Mouse (Mus musculus): Measurements from ENCODE around the gene Atp6v0b. TPM values are rescaled to one million over a fixed set of nuclear protein-coding genes. Genes with fewer than 3 reads are reported as not detected.

Atp6v0b gene
- polyA plus RNA-seq, 1 experiment from 2014 or later = 492 TPM

- Histone ChIP-seq H3K36me3 (peaks cover 70% of the 10 kb centered on the region), H3K27me3 (no peaks in the 10 kb centered on the region)
These were observed 17.6 kb upstream of the Atp6v0b start for GRCm38 (mm10) chr4:117904761-117905160.

GRCm38 (mm10) chr4:117904094-117904493 lies 17.0 kb upstream of the Atp6v0b start:
- H3K4me1 ChIP-seq (replicated peaks) = peaks cover 23% of the 10 kb centered on the region
- H3K4me3 ChIP-seq = no peak overlapping the region
- no peak overlapping the region for H3K27ac ChIP-seq
- H3K4me2 ChIP-seq = no peak overlapping the region
- no peaks in the 10 kb centered on the region for H3K27me3 ChIP-seq
- no peak for ATAC-seq (ENCODE audit: low FRiP score)
- no peaks in the 10 kb centered on the region for H3K9me3 ChIP-seq
- H3K9ac ChIP-seq = no peak overlapping the region
- peaks cover 77% of the 10 kb centered on the region for H3K36me3 ChIP-seq
- WGBS = 93% methylated on average over 10 of the region's 10 CpGs

More at GRCm38 (mm10) chr4:117904761-117905160, 17.6 kb upstream of the Atp6v0b start:
- WGBS = 95% methylated on average over 8 of the region's 8 CpGs
- no peak overlapping the region for H3K9ac ChIP-seq
- ATAC-seq (ENCODE audit: low FRiP score) = no peak
- peaks cover 30% of the 10 kb centered on the region for H3K4me1 ChIP-seq (replicated peaks)
- H3K4me3 ChIP-seq = no peak overlapping the region
- H3K9me3 ChIP-seq = no peaks in the 10 kb centered on the region
- no peak overlapping the region for H3K27ac ChIP-seq
- no peak overlapping the region for H3K4me2 ChIP-seq

- Histone ChIP-seq H3K27me3 (no peaks in the 10 kb centered on the region), H3K4me1 (replicated peaks) (no peaks in the 10 kb centered on the region), H3K36me3 (peaks cover 92% of the 10 kb centered on the region), H3K9ac (no peak overlapping the region), H3K9me3 (no peaks in the 10 kb centered on the region), H3K27ac (no peak overlapping the region), H3K4me2 (no peak overlapping the region), H3K4me3 (no peak overlapping the region)
- no peak for ATAC-seq (ENCODE audit: low FRiP score)
- WGBS = 92% methylated on average over 3 of the region's 3 CpGs
These were observed 11.0 kb upstream of the Atp6v0b start for GRCm38 (mm10) chr4:117898111-117898510.

DNA sequence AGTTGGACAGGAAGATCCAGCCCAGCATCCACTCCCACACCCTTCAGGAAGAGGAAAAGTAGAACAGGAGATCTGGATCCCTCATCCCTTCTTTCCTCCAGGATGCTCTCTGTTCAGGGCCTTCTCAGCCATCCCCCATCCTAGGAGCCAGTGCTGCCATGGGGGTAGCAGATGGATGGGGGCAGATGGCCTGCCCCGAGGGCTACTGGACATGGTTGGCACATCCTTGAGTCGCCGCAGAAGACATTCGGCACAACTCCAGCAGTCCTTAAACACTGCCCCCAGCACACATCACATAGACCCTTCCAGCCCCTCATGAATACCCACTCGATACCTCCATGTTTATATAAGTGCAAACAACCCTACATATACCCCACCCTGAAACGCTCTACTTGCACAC lies 8.9 kb upstream of the Atp6v0b start:
- Histone ChIP-seq H3K4me1 (replicated peaks) (peaks cover 5% of the 10 kb centered on the region), H3K9me3 (no peaks in the 10 kb centered on the region), H3K27ac (no peak overlapping the region), H3K9ac (no peak overlapping the region), H3K4me2 (no peak overlapping the region), H3K27me3 (no peaks in the 10 kb centered on the region), H3K36me3 (peaks cover 71% of the 10 kb centered on the region), H3K4me3 (no peak overlapping the region)
- no peak for ATAC-seq (ENCODE audit: low FRiP score)
- 94% methylated on average over 6 of the region's 6 CpGs for WGBS

DNA sequence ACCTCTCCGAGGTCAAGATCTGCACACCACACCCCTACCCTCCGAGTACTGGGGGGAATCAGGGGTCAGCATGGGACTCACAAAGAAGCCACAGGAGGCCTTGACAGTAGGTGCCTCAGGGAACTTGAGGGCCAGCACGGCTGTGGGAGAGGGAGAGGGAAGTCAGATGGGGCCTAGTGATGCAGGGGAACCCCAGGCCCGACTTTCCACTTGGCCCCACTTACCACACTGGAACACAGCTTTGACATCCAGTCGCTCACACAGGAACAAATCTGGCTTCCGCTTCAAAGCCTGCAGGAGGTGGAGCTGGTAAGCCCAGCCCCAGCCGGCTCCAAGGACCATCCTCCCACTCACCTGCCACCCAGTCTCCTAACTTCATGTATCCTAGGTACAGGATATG lies 8.2 kb upstream of the Atp6v0b start:
- Histone ChIP-seq H3K27ac (no peak overlapping the region), H3K36me3 (peaks cover 66% of the 10 kb centered on the region), H3K9me3 (no peaks in the 10 kb centered on the region), H3K27me3 (no peaks in the 10 kb centered on the region), H3K4me3 (no peak overlapping the region), H3K9ac (no peak overlapping the region), H3K4me2 (no peak overlapping the region), H3K4me1 (replicated peaks) (peaks cover 11% of the 10 kb centered on the region)
- no peak for ATAC-seq (ENCODE audit: low FRiP score)
- 83% methylated on average over 7 of the region's 7 CpGs for WGBS

- ATAC-seq (ENCODE audit: low FRiP score) = no peak
- H3K27ac ChIP-seq = no peak overlapping the region
- H3K9me3 ChIP-seq = no peaks in the 10 kb centered on the region
- H3K9ac ChIP-seq = no peak overlapping the region
- peaks cover 12% of the 10 kb centered on the region for H3K4me1 ChIP-seq (replicated peaks)
- H3K36me3 ChIP-seq = peaks cover 66% of the 10 kb centered on the region
- no peak overlapping the region for H3K4me3 ChIP-seq
- 94% methylated on average over 8 of the region's 8 CpGs for WGBS
- H3K27me3 ChIP-seq = no peaks in the 10 kb centered on the region
- H3K4me2 ChIP-seq = no peak overlapping the region
These were observed 7.5 kb upstream of the Atp6v0b start for GRCm38 (mm10) chr4:117894601-117895000.

DNA sequence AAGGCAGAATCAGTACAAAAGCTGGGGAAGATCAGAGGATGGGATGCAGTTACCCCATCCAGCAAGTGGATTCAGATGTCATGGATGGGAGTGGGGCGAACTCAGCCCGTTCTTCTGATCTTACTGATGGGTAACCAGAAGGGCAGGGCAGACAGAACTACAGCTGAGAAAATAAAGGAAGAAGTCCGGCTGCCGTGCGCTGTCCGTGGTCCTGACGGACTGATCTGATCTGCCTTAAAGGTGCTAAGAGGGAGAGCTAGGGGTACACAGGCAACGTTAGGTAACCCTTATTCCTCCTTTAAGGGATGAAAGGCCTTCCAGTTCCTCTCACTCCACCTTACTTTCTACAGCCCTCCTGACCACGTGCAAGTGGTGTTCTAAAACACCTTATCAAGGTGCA lies 6.2 kb upstream of the Atp6v0b start:
- no peak overlapping the region for H3K4me3 ChIP-seq
- no peak overlapping the region for H3K4me2 ChIP-seq
- H3K36me3 ChIP-seq = peaks cover 60% of the 10 kb centered on the region
- 27% methylated on average over 9 of the region's 9 CpGs for WGBS
- peaks cover 12% of the 10 kb centered on the region for H3K4me1 ChIP-seq (replicated peaks)
- H3K27ac ChIP-seq = no peak overlapping the region
- ATAC-seq (ENCODE audit: low FRiP score) = no peak
- H3K9me3 ChIP-seq = no peaks in the 10 kb centered on the region
- H3K9ac ChIP-seq = no peak overlapping the region
- no peaks in the 10 kb centered on the region for H3K27me3 ChIP-seq

DNA sequence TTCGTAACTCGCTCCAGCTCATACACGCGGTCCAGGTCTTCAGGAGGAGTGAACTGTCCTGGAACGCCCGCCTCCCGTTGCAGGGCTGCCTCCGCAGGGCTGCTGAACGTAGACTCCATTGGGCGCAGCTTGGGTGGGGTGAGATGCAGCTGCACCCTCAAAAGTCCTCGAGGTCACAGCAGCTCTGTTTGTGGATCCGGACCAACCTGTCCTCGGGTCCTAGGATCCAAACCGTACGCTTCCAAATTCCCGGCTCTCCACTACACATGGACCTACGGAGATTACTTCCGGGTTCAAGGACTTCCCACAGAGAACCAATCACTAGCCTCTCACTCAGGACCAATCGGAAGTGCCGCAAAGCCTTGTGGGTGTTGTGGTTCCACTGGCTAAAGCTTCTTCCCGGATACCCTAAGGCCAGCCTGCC lies 4.6 kb upstream of the Atp6v0b start, which contains the start of gene Dph2:
Dph2 (minus strand) TSS at position 295 of the 424 bp plus-strand sequence.
- peak; percentile 83 for ATAC-seq (ENCODE audit: low FRiP score)
- H3K9me3 ChIP-seq = no peaks in the 10 kb centered on the region

DNA sequence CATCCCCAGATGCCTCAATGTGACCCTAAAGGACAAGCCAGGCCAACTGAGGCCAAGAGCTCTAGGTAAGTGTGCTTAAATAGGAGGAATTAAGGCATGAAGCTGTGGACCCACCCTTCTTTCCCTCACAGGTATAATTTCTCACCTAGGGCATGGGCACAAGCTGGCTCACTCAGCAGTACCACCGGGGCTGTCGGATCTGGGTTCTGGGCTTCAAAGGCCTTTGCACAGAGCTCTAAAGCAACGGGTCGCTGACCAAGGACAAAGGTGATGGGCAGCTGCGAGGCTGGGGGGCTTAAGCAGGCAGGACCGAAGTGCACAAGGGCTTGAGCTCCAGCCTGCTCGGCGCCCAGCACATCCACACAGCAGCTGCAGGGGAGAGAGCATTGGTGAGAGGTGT lies 3.6 kb upstream of the Atp6v0b start:
- Histone ChIP-seq H3K9ac (no peak overlapping the region), H3K4me2 (peak overlapping the region; percentile 92), H3K27me3 (no peaks in the 10 kb centered on the region), H3K4me3 (peak overlapping the region; percentile 73), H3K9me3 (no peaks in the 10 kb centered on the region), H3K4me1 (replicated peaks) (peaks cover 28% of the 10 kb centered on the region), H3K36me3 (peaks cover 39% of the 10 kb centered on the region), H3K27ac (no peak overlapping the region)
- ATAC-seq (ENCODE audit: low FRiP score) = no peak
- WGBS = 60% methylated on average over 8 of the region's 8 CpGs

More for the DNA sequence above, 4.6 kb upstream of the Atp6v0b start, which contains the start of gene Dph2:
- H3K27me3 ChIP-seq = no peaks in the 10 kb centered on the region
- under 1% methylated on average over 21 of the region's 21 CpGs for WGBS
- H3K27ac ChIP-seq = no peak within 1 kb of the TSS
- H3K9ac ChIP-seq = peak within 1 kb of the TSS; percentile 71
- peaks cover 45% of the 10 kb centered on the region for H3K36me3 ChIP-seq
- H3K4me3 ChIP-seq = peak within 1 kb of the TSS; percentile 73
- peak within 1 kb of the TSS; percentile 92 for H3K4me2 ChIP-seq
- H3K4me1 ChIP-seq (replicated peaks) = peaks cover 18% of the 10 kb centered on the region

DNA sequence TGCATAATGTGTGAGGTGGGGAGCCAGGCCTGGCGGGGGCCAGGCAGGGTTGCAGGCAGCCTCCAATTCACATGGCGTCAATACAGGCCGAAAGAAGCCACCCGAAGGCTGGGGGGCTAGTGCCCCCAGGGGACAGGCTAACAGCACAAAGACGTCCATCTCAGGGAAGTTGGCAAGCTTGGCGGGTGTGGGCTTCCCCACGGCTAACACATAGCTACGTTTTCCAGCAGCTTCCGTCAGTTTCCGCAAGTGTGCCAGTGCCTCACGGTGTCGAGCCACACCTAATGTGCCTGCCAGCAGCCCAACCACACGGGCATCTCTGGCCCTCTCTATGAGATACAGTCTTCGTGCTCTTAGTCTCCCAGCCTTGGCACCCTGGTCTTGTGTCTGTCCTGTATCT lies 2.9 kb upstream of the Atp6v0b start:
- no peak for ATAC-seq (ENCODE audit: low FRiP score)
- H3K4me3 ChIP-seq = 0 out of 2 replicates have a peak overlapping the region, but pooled peaks have one; percentile 73
- H3K27ac ChIP-seq = no peak overlapping the region
- 94% methylated on average over 14 of the region's 14 CpGs for WGBS
- H3K36me3 ChIP-seq = peaks cover 39% of the 10 kb centered on the region
- H3K9me3 ChIP-seq = no peaks in the 10 kb centered on the region
- no peaks in the 10 kb centered on the region for H3K27me3 ChIP-seq
- H3K9ac ChIP-seq = no peak overlapping the region
- H3K4me2 ChIP-seq = no peak overlapping the region
- peaks cover 33% of the 10 kb centered on the region for H3K4me1 ChIP-seq (replicated peaks)

DNA sequence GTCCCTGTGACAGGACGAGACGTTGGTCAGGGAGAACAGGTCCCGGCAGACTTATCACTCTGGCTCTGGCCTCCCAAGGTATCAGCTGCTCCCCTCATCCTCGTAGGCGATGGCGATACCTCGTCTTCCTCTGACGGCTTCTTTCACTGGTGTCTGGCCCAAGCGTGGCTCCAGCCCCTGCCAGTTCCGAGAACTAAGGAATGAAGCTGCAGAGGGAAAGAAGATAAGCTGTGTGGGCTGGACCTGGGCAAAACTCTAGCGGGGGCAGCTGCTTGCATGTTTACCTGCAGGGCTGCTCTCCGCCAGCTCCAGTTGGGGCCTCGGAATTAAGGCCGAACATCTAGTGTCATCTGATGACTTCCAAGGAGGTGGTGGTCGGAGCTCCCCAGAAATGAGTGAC lies 2.3 kb upstream of the Atp6v0b start:
- H3K27ac ChIP-seq = no peak overlapping the region
- no peaks in the 10 kb centered on the region for H3K9me3 ChIP-seq
- WGBS = 95% methylated on average over 15 of the region's 15 CpGs
- no peak overlapping the region for H3K9ac ChIP-seq
- H3K36me3 ChIP-seq = peaks cover 39% of the 10 kb centered on the region
- no peak overlapping the region for H3K4me3 ChIP-seq
- no peaks in the 10 kb centered on the region for H3K27me3 ChIP-seq
- no peak overlapping the region for H3K4me2 ChIP-seq
- H3K4me1 ChIP-seq (replicated peaks) = peaks cover 39% of the 10 kb centered on the region
- ATAC-seq (ENCODE audit: low FRiP score) = no peak

- Histone ChIP-seq H3K4me3 (peak overlapping the region; percentile 92), H3K4me2 (peak overlapping the region; percentile 91), H3K27ac (no peak overlapping the region), H3K36me3 (peaks cover 37% of the 10 kb centered on the region), H3K9me3 (no peaks in the 10 kb centered on the region), H3K9ac (peak overlapping the region; percentile 97), H3K27me3 (no peaks in the 10 kb centered on the region), H3K4me1 (replicated peaks) (peaks cover 49% of the 10 kb centered on the region)
- WGBS = 73% methylated on average over 2 of the region's 2 CpGs
- no peak for ATAC-seq (ENCODE audit: low FRiP score)
These were observed 787 bp upstream of the Atp6v0b start for GRCm38 (mm10) chr4:117887920-117888319.

DNA sequence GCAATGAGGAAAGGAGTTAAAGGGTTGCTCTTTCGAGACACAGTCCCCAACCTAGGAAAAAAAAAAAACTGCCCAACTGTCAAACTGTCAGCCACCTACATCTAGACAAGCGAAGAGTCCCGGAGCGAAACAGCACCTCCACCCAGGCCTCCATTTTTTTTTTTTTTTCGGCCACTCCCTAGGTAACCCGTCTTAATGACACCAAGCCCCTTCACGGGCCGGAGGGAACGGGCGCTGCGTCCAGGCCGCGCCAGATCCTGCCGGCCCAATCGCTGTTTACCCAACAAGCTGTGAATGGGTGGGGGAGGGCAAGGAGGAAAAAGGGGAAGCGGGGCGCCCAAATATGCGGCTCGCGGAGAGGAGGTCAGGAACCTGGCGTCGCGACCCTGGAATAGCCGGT lies 489 bp downstream of the Atp6v0b start:
- WGBS = 2% methylated on average over 23 of the region's 24 CpGs
- peak overlapping the region; percentile 71 for H3K27ac ChIP-seq
- H3K36me3 ChIP-seq = peaks cover 37% of the 10 kb centered on the region
- peak overlapping the region; percentile 91 for H3K4me2 ChIP-seq
- peaks cover 60% of the 10 kb centered on the region for H3K4me1 ChIP-seq (replicated peaks)
- no peaks in the 10 kb centered on the region for H3K27me3 ChIP-seq
- no peak for ATAC-seq (ENCODE audit: low FRiP score)
- peak overlapping the region; percentile 92 for H3K4me3 ChIP-seq
- peak overlapping the region; percentile 97 for H3K9ac ChIP-seq
- no peaks in the 10 kb centered on the region for H3K9me3 ChIP-seq

Data from hindbrain, embryonic 13.5 days (tissue).